In the genomic region with DNA sequence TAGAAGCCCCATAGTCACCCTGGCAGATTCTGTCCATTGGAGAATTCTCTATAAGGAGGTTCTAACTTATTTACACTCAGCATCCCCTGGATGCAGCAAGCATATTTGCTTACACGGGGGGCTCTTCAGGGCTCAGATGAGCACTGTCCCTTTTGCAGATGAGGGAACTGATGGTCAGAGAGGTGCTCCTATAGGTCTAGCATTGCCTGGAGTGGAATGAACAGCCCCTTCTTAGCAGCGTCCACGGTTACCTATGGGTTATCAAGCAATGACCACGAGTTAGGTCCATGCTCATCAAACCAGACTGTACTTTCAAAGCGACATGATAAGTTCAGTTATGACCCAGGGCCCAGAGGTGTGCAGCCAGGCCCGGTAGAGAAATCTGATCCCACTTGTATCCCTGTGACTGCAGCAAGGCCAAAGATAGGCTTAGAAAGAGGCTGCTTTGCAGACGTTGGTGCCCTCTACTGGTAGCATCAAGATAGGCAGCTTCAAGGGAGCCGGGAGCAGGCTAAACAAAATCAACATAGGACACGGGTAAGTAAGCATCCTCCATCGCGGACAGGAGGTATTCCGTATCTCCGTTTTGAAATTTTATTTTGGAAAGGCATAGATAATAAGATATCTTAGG, we compare ENCODE assay signal across 8 mouse cellular contexts.
DNase-seq lines count a peak whose midpoint lies in the region.

No protein-coding gene starts in this region.

- DNase-seq in urinary bladder, adult 18-20 months (ENCODE audit: low spot score in 2 of 2) = peak; percentile 25 to 31
- no peak for DNase-seq in urinary bladder, adult 2 months (ENCODE audit: low spot score)
- peak; percentile 86 to 89 for DNase-seq in cerebellum, postnatal 10 days
- DNase-seq in frontal cortex, adult 2 months (ENCODE audit: extremely low spot score in 1 of 2, low spot score in 1 of 2) = peak; percentile 40 to 86
- DNase-seq in kidney, adult 11 months = peak; percentile 25
- DNase-seq in left cerebral cortex, postnatal 36 days (ENCODE audit: low spot score in 2 of 2) = peak; percentile 47 to 68
- peak; percentile 75 for DNase-seq in neural tube, embryonic 10.5 days (ENCODE audit: extremely low spot score, low spot score)
- peak; percentile 50 to 53 for DNase-seq in urinary bladder, postnatal 36 days (ENCODE audit: low spot score in 2 of 2)

- intact Hi-C loops in left cerebral cortex, postnatal 36 days (cut with DNase I) = loop anchor here (2.0 to 10.0 kb wide), 4 partner anchors 77 to 322 kb away; no protein-coding TSS in a partner anchor
